Mouse (Mus musculus) retina, postnatal 1 day (tissue): ENCODE measurements around the gene Stx6.

Source experiments
- DNase-seq: peaks from one replicate; pipeline ENCODE4 v3.0.0-alpha.2; 2012

Gene Stx6

GRCm38 (mm10) chr1:155158141-155158969 is at the start of gene Stx6:
Stx6 (plus strand) TSS chr1:155158715.
- peak; percentile 98 for DNase-seq

GRCm38 (mm10) chr1:155109387-155110350 is 48.8 kb upstream of the Stx6 start:
- DNase-seq, result peak; percentile 61

GRCm38 (mm10) chr1:155111491-155111890 is 47.0 kb upstream of the Stx6 start:
- peak; percentile 70 for DNase-seq

- no peak for DNase-seq
These were observed 46.4 kb upstream of the Stx6 start for GRCm38 (mm10) chr1:155112118-155112517.

- DNase-seq, result no peak
These were observed 45.6 kb upstream of the Stx6 start for GRCm38 (mm10) chr1:155112875-155113274.

GRCm38 (mm10) chr1:155113946-155114345 is 44.6 kb upstream of the Stx6 start:
- DNase-seq, result peak; percentile 77

GRCm38 (mm10) chr1:155119719-155120118 is 38.8 kb upstream of the Stx6 start:
- no peak for DNase-seq

GRCm38 (mm10) chr1:155121977-155122939 is 36.3 kb upstream of the Stx6 start:
- no peak for DNase-seq

GRCm38 (mm10) chr1:155124397-155124796 is 34.1 kb upstream of the Stx6 start:
- DNase-seq, result no peak

- peak; percentile 33 for DNase-seq
These were observed 31.8 kb upstream of the Stx6 start for GRCm38 (mm10) chr1:155126716-155127115.

- DNase-seq, result no peak
These were observed 31.0 kb upstream of the Stx6 start for GRCm38 (mm10) chr1:155127429-155127934.

GRCm38 (mm10) chr1:155134866-155135265 is 23.6 kb upstream of the Stx6 start:
- DNase-seq, result no peak

GRCm38 (mm10) chr1:155138795-155139194 is 19.7 kb upstream of the Stx6 start:
- DNase-seq, result no peak

- DNase-seq, result peak; percentile 75
These were observed 18.4 kb upstream of the Stx6 start for GRCm38 (mm10) chr1:155140076-155140475.

- no peak for DNase-seq
These were observed 12.9 kb upstream of the Stx6 start for GRCm38 (mm10) chr1:155145620-155146019.

GRCm38 (mm10) chr1:155146572-155146980 is 11.9 kb upstream of the Stx6 start, which contains the start of gene Mr1:
Mr1 (minus strand) TSS chr1:155146814.
- peak; percentile 49 for DNase-seq

- no peak for DNase-seq
These were observed 11.3 kb upstream of the Stx6 start for GRCm38 (mm10) chr1:155147228-155147627.

- DNase-seq, result no peak
These were observed 9.1 kb upstream of the Stx6 start for GRCm38 (mm10) chr1:155149403-155149802.

GRCm38 (mm10) chr1:155150821-155151220 is 7.7 kb upstream of the Stx6 start:
- DNase-seq, result no peak

- no peak for DNase-seq
These were observed 4.6 kb upstream of the Stx6 start for GRCm38 (mm10) chr1:155153906-155154305.

GRCm38 (mm10) chr1:155158970-155159484 is 512 bp downstream of the Stx6 start:
- DNase-seq, result peak; percentile 74

- DNase-seq, result no peak
These were observed 8.9 kb downstream of the Stx6 start for GRCm38 (mm10) chr1:155167453-155167852.
